Mouse (Mus musculus): Measurements from ENCODE around the gene Eif4a3. TPM values are rescaled to one million over a fixed set of nuclear protein-coding genes. Genes with fewer than 3 reads are reported as not detected.

The Eif4a3 gene
- 241 and 279 TPM in 2 replicates for polyA plus RNA-seq (2015; fragmentation: Nextera tagmentation; extraction: Ambion mirVana)

DNA sequence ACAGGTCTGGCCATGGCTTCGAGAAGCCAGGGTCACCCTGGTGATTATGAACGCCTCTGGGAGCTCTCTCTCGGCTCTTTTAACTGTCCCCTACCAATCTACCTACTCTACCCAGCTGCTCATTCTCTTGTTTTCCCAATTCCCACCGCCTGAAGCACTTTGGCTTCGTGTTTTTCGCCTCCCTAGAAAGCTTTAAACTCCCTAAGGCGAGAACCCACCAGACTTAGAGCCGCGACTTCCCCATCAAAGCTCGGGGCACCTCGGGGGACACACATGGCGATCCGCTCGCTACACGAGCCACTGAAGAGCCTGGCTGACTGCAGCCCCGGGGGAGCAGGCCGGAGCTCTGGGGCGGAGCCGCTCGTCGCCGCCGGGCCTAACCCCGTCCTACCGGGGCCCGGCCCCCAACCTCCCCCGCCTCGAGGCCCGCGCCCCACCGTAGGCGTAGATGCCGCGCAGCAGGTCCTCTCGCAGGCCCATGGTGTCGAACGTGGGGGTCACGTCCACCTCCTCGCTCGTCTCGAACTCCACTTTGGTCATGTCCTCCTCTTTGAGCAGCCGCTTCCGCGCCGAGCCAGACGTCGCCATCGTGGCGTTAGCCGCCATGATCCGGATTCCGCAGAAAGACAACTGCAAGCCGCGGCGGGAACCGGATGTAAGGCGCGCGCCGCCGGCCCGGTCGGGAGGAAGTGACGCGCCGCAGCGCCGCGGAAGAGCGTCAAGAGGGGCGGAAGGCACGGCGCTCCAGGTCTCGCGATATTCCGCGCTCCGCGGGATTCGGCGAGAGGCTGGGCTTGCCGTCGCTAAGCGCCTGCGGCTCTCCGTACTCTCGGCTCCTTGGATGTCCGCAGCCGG, at the start of gene Eif4a3:
TSS of gene Eif4a3 (minus strand) at position 699 of the 855 bp plus-strand sequence.
- peak within 1 kb of the TSS; percentile 99 for H3K27ac ChIP-seq (replicated peaks)
- H3K4me2 ChIP-seq: peak within 1 kb of the TSS; percentile 85
- no peaks in the 10 kb centered on the region for H3K9me3 ChIP-seq (replicated peaks)
- H3K9ac ChIP-seq (replicated peaks): peak within 1 kb of the TSS; percentile 74
- whole genome bisulfite sequencing: under 1% methylated on average over 89 of the region's 89 CpGs
- H3K4me3 ChIP-seq (replicated peaks): peak within 1 kb of the TSS; percentile 66
- H3K4me1 ChIP-seq: peaks cover 25% of the 10 kb centered on the region
- no peaks in the 10 kb centered on the region; the same call in 1 of the 2 replicates for H3K27me3 ChIP-seq (replicated peaks)
- H3K36me3 ChIP-seq: peaks cover 34% of the 10 kb centered on the region
- peak; percentile 95 for ATAC-seq (ENCODE audit: low FRiP score)

DNA sequence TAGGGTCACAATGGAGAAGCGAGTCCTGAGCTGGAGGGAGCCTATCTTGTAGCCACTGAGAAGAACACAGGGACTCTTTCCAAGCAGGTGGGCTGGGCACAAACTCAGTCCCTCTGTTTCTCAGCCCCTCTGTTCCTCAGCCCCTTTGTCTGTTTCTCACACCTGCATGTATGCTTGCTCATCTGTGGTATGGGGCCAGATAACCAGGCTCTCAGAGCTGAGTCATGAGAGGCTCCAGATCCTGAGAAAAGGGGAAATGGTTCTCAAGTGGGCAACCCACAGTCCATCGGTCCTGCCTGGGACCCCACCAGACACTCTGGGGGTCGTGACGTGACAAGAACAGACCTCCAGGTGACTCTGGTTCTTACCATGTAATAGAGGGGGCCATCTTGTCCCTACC, 47.2 kb upstream of the Eif4a3 start:
- no peak overlapping the region for H3K27ac ChIP-seq (replicated peaks)
- no peak overlapping the region for H3K9ac ChIP-seq (replicated peaks)
- H3K4me2 ChIP-seq: no peak overlapping the region
- H3K4me1 ChIP-seq: no peaks in the 10 kb centered on the region
- 92% methylated on average over 4 of the region's 4 CpGs for WGBS
- H3K4me3 ChIP-seq (replicated peaks): no peak overlapping the region
- ATAC-seq (ENCODE audit: low FRiP score): no peak
- H3K9me3 ChIP-seq (replicated peaks): no peaks in the 10 kb centered on the region
- H3K36me3 ChIP-seq: no peaks in the 10 kb centered on the region
- H3K27me3 ChIP-seq (replicated peaks): no peaks in the 10 kb centered on the region

- H3K36me3 ChIP-seq: no peaks in the 10 kb centered on the region
- no peak overlapping the region for H3K4me3 ChIP-seq (replicated peaks)
- 74% methylated on average over 6 of the region's 6 CpGs for WGBS
- H3K4me1 ChIP-seq: 0 out of 2 replicates have a peak, but pooled peaks cover 2% of the 10 kb centered on the region
- no peak overlapping the region for H3K4me2 ChIP-seq
- no peaks in the 10 kb centered on the region for H3K9me3 ChIP-seq (replicated peaks)
- no peak overlapping the region for H3K27ac ChIP-seq (replicated peaks)
- H3K9ac ChIP-seq (replicated peaks): no peak overlapping the region
- no peak for ATAC-seq (ENCODE audit: low FRiP score)
- H3K27me3 ChIP-seq (replicated peaks): no peaks in the 10 kb centered on the region
These were observed 45.0 kb upstream of the Eif4a3 start for GRCm38 (mm10) chr11:119344865-119345264.

- Histone ChIP-seq H3K27me3 (replicated peaks) (no peaks in the 10 kb centered on the region), H3K4me1 (0 out of 2 replicates have a peak, but pooled peaks cover 2% of the 10 kb centered on the region), H3K4me2 (no peak overlapping the region), H3K4me3 (replicated peaks) (no peak overlapping the region), H3K36me3 (no peaks in the 10 kb centered on the region), H3K9me3 (replicated peaks) (no peaks in the 10 kb centered on the region), H3K27ac (replicated peaks) (no peak overlapping the region), H3K9ac (replicated peaks) (no peak overlapping the region)
- WGBS: 87% methylated on average over 8 of the region's 8 CpGs
- no peak for ATAC-seq (ENCODE audit: low FRiP score)
These were observed 44.3 kb upstream of the Eif4a3 start for GRCm38 (mm10) chr11:119344178-119344577.

GRCm38 (mm10) chr11:119339637-119340036, 39.7 kb upstream of the Eif4a3 start:
- Histone ChIP-seq H3K9me3 (replicated peaks) (no peaks in the 10 kb centered on the region), H3K27ac (replicated peaks) (no peak overlapping the region), H3K27me3 (replicated peaks) (peaks cover 4% of the 10 kb centered on the region; the same call in 1 of the 2 replicates), H3K4me2 (no peak overlapping the region), H3K4me3 (replicated peaks) (no peak overlapping the region), H3K4me1 (0 out of 2 replicates have a peak, but pooled peaks cover 2% of the 10 kb centered on the region), H3K36me3 (no peaks in the 10 kb centered on the region), H3K9ac (replicated peaks) (no peak overlapping the region)
- WGBS: 12% methylated on average over 5 of the region's 5 CpGs
- ATAC-seq (ENCODE audit: low FRiP score): no peak

GRCm38 (mm10) chr11:119339179-119339578, 39.3 kb upstream of the Eif4a3 start:
- no peak overlapping the region for H3K9ac ChIP-seq (replicated peaks)
- H3K9me3 ChIP-seq (replicated peaks): no peaks in the 10 kb centered on the region
- H3K4me1 ChIP-seq: 0 out of 2 replicates have a peak, but pooled peaks cover 2% of the 10 kb centered on the region
- H3K27me3 ChIP-seq (replicated peaks): peaks cover 4% of the 10 kb centered on the region; the same call in 1 of the 2 replicates
- H3K4me2 ChIP-seq: no peak overlapping the region
- H3K4me3 ChIP-seq (replicated peaks): no peak overlapping the region
- no peak overlapping the region for H3K27ac ChIP-seq (replicated peaks)
- WGBS: 46% methylated on average over 5 of the region's 5 CpGs
- no peaks in the 10 kb centered on the region for H3K36me3 ChIP-seq
- ATAC-seq (ENCODE audit: low FRiP score): no peak

- ATAC-seq (ENCODE audit: low FRiP score): no peak
- Histone ChIP-seq H3K27me3 (replicated peaks) (peaks cover 4% of the 10 kb centered on the region; the same call in 1 of the 2 replicates), H3K4me2 (no peak overlapping the region), H3K9ac (replicated peaks) (no peak overlapping the region), H3K36me3 (no peaks in the 10 kb centered on the region), H3K4me1 (0 out of 2 replicates have a peak, but pooled peaks cover 2% of the 10 kb centered on the region), H3K4me3 (replicated peaks) (no peak overlapping the region), H3K9me3 (replicated peaks) (no peaks in the 10 kb centered on the region), H3K27ac (replicated peaks) (no peak overlapping the region)
- 85% methylated on average over 10 of the region's 10 CpGs for WGBS
These were observed 38.6 kb upstream of the Eif4a3 start for GRCm38 (mm10) chr11:119338271-119339059.

DNA sequence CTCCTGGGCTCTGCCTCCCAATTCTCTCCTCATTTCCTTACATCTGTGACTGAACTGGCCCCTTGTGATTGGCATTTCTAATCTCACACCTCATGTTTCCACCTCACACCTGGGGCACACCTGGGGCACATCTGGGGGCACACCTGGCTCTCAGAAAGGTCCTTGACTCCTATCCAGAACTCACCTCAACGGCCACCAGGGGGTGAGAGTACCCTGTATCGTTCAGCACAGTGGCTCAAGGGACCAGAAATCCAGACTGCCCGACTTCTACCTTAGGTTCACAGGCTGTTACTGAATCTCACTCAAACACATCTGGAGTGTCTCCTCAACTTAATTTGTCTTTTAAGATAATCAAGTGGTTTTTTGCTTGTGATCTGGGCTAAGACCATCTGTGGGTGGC, 32.1 kb upstream of the Eif4a3 start:
- Histone ChIP-seq H3K4me3 (replicated peaks) (no peak overlapping the region), H3K4me1 (no peaks in the 10 kb centered on the region), H3K27ac (replicated peaks) (no peak overlapping the region), H3K9me3 (replicated peaks) (no peaks in the 10 kb centered on the region), H3K4me2 (no peak overlapping the region), H3K27me3 (replicated peaks) (peaks cover 4% of the 10 kb centered on the region; the same call in 1 of the 2 replicates), H3K9ac (replicated peaks) (no peak overlapping the region), H3K36me3 (no peaks in the 10 kb centered on the region)
- ATAC-seq (ENCODE audit: low FRiP score): no peak
- WGBS: 47% methylated on average over 3 of the region's 3 CpGs

- no peak overlapping the region for H3K9ac ChIP-seq (replicated peaks)
- H3K4me3 ChIP-seq (replicated peaks): no peak overlapping the region
- WGBS: 69% methylated on average over 4 of the region's 4 CpGs
- no peaks in the 10 kb centered on the region for H3K36me3 ChIP-seq
- no peak for ATAC-seq (ENCODE audit: low FRiP score)
- no peaks in the 10 kb centered on the region for H3K4me1 ChIP-seq
- H3K27me3 ChIP-seq (replicated peaks): no peaks in the 10 kb centered on the region
- no peaks in the 10 kb centered on the region for H3K9me3 ChIP-seq (replicated peaks)
- no peak overlapping the region for H3K27ac ChIP-seq (replicated peaks)
- no peak overlapping the region for H3K4me2 ChIP-seq
These were observed 30.7 kb upstream of the Eif4a3 start for GRCm38 (mm10) chr11:119330592-119330991.

- H3K27ac ChIP-seq (replicated peaks): no peak overlapping the region
- H3K9me3 ChIP-seq (replicated peaks): no peaks in the 10 kb centered on the region
- WGBS: 76% methylated on average over 1 of the region's 1 CpGs
- H3K27me3 ChIP-seq (replicated peaks): no peaks in the 10 kb centered on the region; the same call in 1 of the 2 replicates
- H3K36me3 ChIP-seq: no peaks in the 10 kb centered on the region
- no peak for ATAC-seq (ENCODE audit: low FRiP score)
- H3K4me3 ChIP-seq (replicated peaks): no peak overlapping the region
- no peak overlapping the region for H3K9ac ChIP-seq (replicated peaks)
- no peak overlapping the region for H3K4me2 ChIP-seq
- H3K4me1 ChIP-seq: no peaks in the 10 kb centered on the region
These were observed 25.2 kb upstream of the Eif4a3 start for GRCm38 (mm10) chr11:119325068-119325467.

DNA sequence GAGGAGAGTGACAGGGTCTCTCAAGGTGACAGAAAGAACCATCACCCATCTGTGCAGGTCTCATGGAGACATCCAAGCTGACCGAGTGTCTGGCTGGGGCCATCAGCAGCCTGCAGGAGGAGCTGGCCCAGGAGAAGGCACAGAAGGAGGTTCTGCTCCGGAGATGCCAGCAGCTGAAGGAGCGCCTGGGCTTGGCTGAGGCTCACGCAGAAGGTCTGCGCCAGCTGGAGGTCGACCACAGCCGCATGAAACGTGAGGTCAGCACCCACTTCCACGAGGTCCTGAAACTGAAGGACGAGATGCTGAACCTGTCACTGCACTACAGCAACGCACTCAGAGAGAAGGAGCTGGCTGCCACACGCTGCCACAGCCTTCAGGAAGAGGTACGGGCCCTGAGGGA, 22.6 kb upstream of the Eif4a3 start:
- H3K4me2 ChIP-seq: no peak overlapping the region
- ATAC-seq (ENCODE audit: low FRiP score): no peak
- H3K4me3 ChIP-seq (replicated peaks): no peak overlapping the region
- no peaks in the 10 kb centered on the region for H3K36me3 ChIP-seq
- 81% methylated on average over 13 of the region's 13 CpGs for WGBS
- H3K27me3 ChIP-seq (replicated peaks): no peaks in the 10 kb centered on the region; the same call in 1 of the 2 replicates
- H3K9ac ChIP-seq (replicated peaks): no peak overlapping the region
- no peak overlapping the region for H3K27ac ChIP-seq (replicated peaks)
- no peaks in the 10 kb centered on the region for H3K4me1 ChIP-seq
- H3K9me3 ChIP-seq (replicated peaks): no peaks in the 10 kb centered on the region

Data from neural tube, embryonic 15.5 days (tissue).